Mouse (Mus musculus): ENCODE measurements around the gene Rnf168. TPM values are rescaled to one million over a fixed set of nuclear protein-coding genes. Genes with fewer than 3 reads are reported as not detected.
"Not testable (repeated sequence)": the region's sequence is repeated elsewhere in the genome, so short reads cannot be mapped to it uniquely, and the experiment has no call there.

The Rnf168 gene
- polyA plus RNA-seq, 1 experiment from 2014 or later, result 17.6 TPM

- 78% methylated on average over 6 of the region's 6 CpGs for WGBS
- Histone ChIP-seq H3K9me3 (0 out of 2 replicates have a peak, but pooled peaks cover 4% of the 10 kb centered on the region), H3K4me1 (peaks cover 17% of the 10 kb centered on the region), H3K9ac (no peak overlapping the region), H3K27me3 (replicated peaks) (no peaks in the 10 kb centered on the region), H3K27ac (replicated peaks) (no peak overlapping the region), H3K4me3 (no peak overlapping the region), H3K36me3 (peaks cover 5% of the 10 kb centered on the region), H3K4me2 (no peak overlapping the region)
- no peak for ATAC-seq (ENCODE audit: extremely low read depth, insufficient number of reproducible peaks, low FRiP score, low TSS enrichment)
Measured at GRCm38 (mm10) chr16:32275041-32275440, 2.2 kb upstream of the Rnf168 start.

GRCm38 (mm10) chr16:32275830-32276229 lies 1.4 kb upstream of the Rnf168 start:
- Histone ChIP-seq H3K4me1 (peaks cover 17% of the 10 kb centered on the region), H3K4me3 (no peak overlapping the region), H3K36me3 (peaks cover 13% of the 10 kb centered on the region), H3K4me2 (no peak overlapping the region), H3K27ac (replicated peaks) (no peak overlapping the region), H3K9ac (no peak overlapping the region), H3K27me3 (replicated peaks) (no peaks in the 10 kb centered on the region), H3K9me3 (0 out of 2 replicates have a peak, but pooled peaks cover 8% of the 10 kb centered on the region)
- no peak for ATAC-seq (ENCODE audit: extremely low read depth, insufficient number of reproducible peaks, low FRiP score, low TSS enrichment)
- WGBS, result 59% methylated on average over 1 of the region's 1 CpGs

GRCm38 (mm10) chr16:32278396-32278795 lies 1.1 kb downstream of the Rnf168 start:
- Histone ChIP-seq H3K4me2 (peak overlapping the region; percentile 81), H3K9ac (peak overlapping the region; percentile 96), H3K4me3 (peak overlapping the region; percentile 95), H3K4me1 (peaks cover 24% of the 10 kb centered on the region), H3K27ac (replicated peaks) (peak overlapping the region; percentile 98), H3K36me3 (peaks cover 37% of the 10 kb centered on the region), H3K9me3 (0 out of 2 replicates have a peak, but pooled peaks cover 8% of the 10 kb centered on the region), H3K27me3 (replicated peaks) (no peaks in the 10 kb centered on the region)
- no peak for ATAC-seq (ENCODE audit: extremely low read depth, insufficient number of reproducible peaks, low FRiP score, low TSS enrichment)
- WGBS, result 48% methylated on average over 7 of the region's 7 CpGs

- Histone ChIP-seq H3K36me3 (peaks cover 55% of the 10 kb centered on the region), H3K4me1 (peaks cover 24% of the 10 kb centered on the region), H3K9ac (no peak overlapping the region), H3K4me3 (no peak overlapping the region), H3K27me3 (replicated peaks) (no peaks in the 10 kb centered on the region), H3K9me3 (0 out of 2 replicates have a peak, but pooled peaks cover 8% of the 10 kb centered on the region), H3K27ac (replicated peaks) (no peak overlapping the region), H3K4me2 (no peak overlapping the region)
- no peak for ATAC-seq (ENCODE audit: extremely low read depth, insufficient number of reproducible peaks, low FRiP score, low TSS enrichment)
- WGBS, result 96% methylated on average over 8 of the region's 8 CpGs
Measured at GRCm38 (mm10) chr16:32280211-32280610, 3.0 kb downstream of the Rnf168 start.

GRCm38 (mm10) chr16:32282608-32283007 lies 5.3 kb downstream of the Rnf168 start:
- H3K9ac ChIP-seq, result no peak overlapping the region
- peaks cover 79% of the 10 kb centered on the region for H3K36me3 ChIP-seq
- no peak overlapping the region for H3K4me3 ChIP-seq
- 0 out of 2 replicates have a peak, but pooled peaks cover 8% of the 10 kb centered on the region for H3K9me3 ChIP-seq
- peaks cover 20% of the 10 kb centered on the region for H3K4me1 ChIP-seq
- no peaks in the 10 kb centered on the region for H3K27me3 ChIP-seq (replicated peaks)
- no peak for ATAC-seq (ENCODE audit: extremely low read depth, insufficient number of reproducible peaks, low FRiP score, low TSS enrichment)
- H3K27ac ChIP-seq (replicated peaks), result no peak overlapping the region
- no peak overlapping the region for H3K4me2 ChIP-seq

GRCm38 (mm10) chr16:32291821-32292220 lies 14.6 kb downstream of the Rnf168 start:
- Histone ChIP-seq H3K4me3 (no peak overlapping the region), H3K27me3 (replicated peaks) (no peaks in the 10 kb centered on the region), H3K9ac (no peak overlapping the region), H3K9me3 (no peaks in the 10 kb centered on the region), H3K4me2 (no peak overlapping the region), H3K27ac (replicated peaks) (no peak overlapping the region), H3K36me3 (peaks cover 63% of the 10 kb centered on the region), H3K4me1 (no peaks in the 10 kb centered on the region)
- no peak for ATAC-seq (ENCODE audit: extremely low read depth, insufficient number of reproducible peaks, low FRiP score, low TSS enrichment)
- WGBS, result 89% methylated on average over 4 of the region's 4 CpGs

- not testable (repeated sequence) for H3K9ac ChIP-seq; ATAC-seq (ENCODE audit: extremely low read depth, insufficient number of reproducible peaks, low FRiP score, low TSS enrichment); H3K9me3 ChIP-seq; H3K4me2 ChIP-seq; H3K4me3 ChIP-seq; H3K4me1 ChIP-seq; H3K27ac ChIP-seq (replicated peaks); H3K27me3 ChIP-seq (replicated peaks)
- WGBS, result 95% methylated on average over 4 of the region's 4 CpGs
- peaks cover 63% of the 10 kb centered on the region for H3K36me3 ChIP-seq
Measured at GRCm38 (mm10) chr16:32299617-32300016, 22.4 kb downstream of the Rnf168 start.

- no peak for ATAC-seq (ENCODE audit: extremely low read depth, insufficient number of reproducible peaks, low FRiP score, low TSS enrichment)
- WGBS, result 59% methylated on average over 1 of the region's 1 CpGs
- Histone ChIP-seq H3K9me3 (no peaks in the 10 kb centered on the region), H3K4me1 (no peaks in the 10 kb centered on the region), H3K4me2 (no peak overlapping the region), H3K4me3 (no peak overlapping the region), H3K27ac (replicated peaks) (no peak overlapping the region), H3K27me3 (replicated peaks) (no peaks in the 10 kb centered on the region), H3K36me3 (peaks cover 39% of the 10 kb centered on the region), H3K9ac (no peak overlapping the region)
Measured at GRCm38 (mm10) chr16:32303046-32303445, 25.8 kb downstream of the Rnf168 start.

GRCm38 (mm10) chr16:32303886-32304285 lies 26.6 kb downstream of the Rnf168 start:
- peaks cover 30% of the 10 kb centered on the region for H3K36me3 ChIP-seq
- no peak overlapping the region for H3K4me3 ChIP-seq
- no peaks in the 10 kb centered on the region for H3K9me3 ChIP-seq
- no peak for ATAC-seq (ENCODE audit: extremely low read depth, insufficient number of reproducible peaks, low FRiP score, low TSS enrichment)
- H3K4me1 ChIP-seq, result no peaks in the 10 kb centered on the region
- no peak overlapping the region for H3K27ac ChIP-seq (replicated peaks)
- H3K27me3 ChIP-seq (replicated peaks), result no peaks in the 10 kb centered on the region
- WGBS, result 77% methylated on average over 7 of the region's 7 CpGs
- H3K4me2 ChIP-seq, result no peak overlapping the region
- no peak overlapping the region for H3K9ac ChIP-seq

GRCm38 (mm10) chr16:32311970-32312369 lies 34.7 kb downstream of the Rnf168 start:
- Histone ChIP-seq H3K9ac (no peak overlapping the region), H3K27ac (replicated peaks) (no peak overlapping the region)
- WGBS, result 86% methylated on average over 4 of the region's 4 CpGs

GRCm38 (mm10) chr16:32312386-32312785 lies 35.1 kb downstream of the Rnf168 start:
- no peaks in the 10 kb centered on the region for H3K9me3 ChIP-seq
- no peaks in the 10 kb centered on the region for H3K27me3 ChIP-seq (replicated peaks)
- peaks cover 9% of the 10 kb centered on the region for H3K4me1 ChIP-seq
- H3K4me2 ChIP-seq, result no peak overlapping the region
- H3K36me3 ChIP-seq, result no peaks in the 10 kb centered on the region
- H3K9ac ChIP-seq, result no peak overlapping the region
- WGBS, result 58% methylated on average over 5 of the region's 5 CpGs
- no peak overlapping the region for H3K27ac ChIP-seq (replicated peaks)
- no peak overlapping the region for H3K4me3 ChIP-seq
- no peak for ATAC-seq (ENCODE audit: extremely low read depth, insufficient number of reproducible peaks, low FRiP score, low TSS enrichment)

More at GRCm38 (mm10) chr16:32311970-32312369, 34.7 kb downstream of the Rnf168 start:
- Histone ChIP-seq H3K27me3 (replicated peaks) (no peaks in the 10 kb centered on the region), H3K4me1 (peaks cover 6% of the 10 kb centered on the region), H3K4me3 (no peak overlapping the region), H3K9me3 (no peaks in the 10 kb centered on the region), H3K4me2 (no peak overlapping the region), H3K36me3 (no peaks in the 10 kb centered on the region)
- no peak for ATAC-seq (ENCODE audit: extremely low read depth, insufficient number of reproducible peaks, low FRiP score, low TSS enrichment)

GRCm38 (mm10) chr16:32312859-32313258 lies 35.6 kb downstream of the Rnf168 start:
- no peaks in the 10 kb centered on the region for H3K36me3 ChIP-seq
- no peak overlapping the region for H3K9ac ChIP-seq
- peaks cover 9% of the 10 kb centered on the region for H3K4me1 ChIP-seq
- no peak for ATAC-seq (ENCODE audit: extremely low read depth, insufficient number of reproducible peaks, low FRiP score, low TSS enrichment)
- 59% methylated on average over 4 of the region's 4 CpGs for WGBS
- no peak overlapping the region for H3K4me2 ChIP-seq
- no peak overlapping the region for H3K4me3 ChIP-seq
- H3K27me3 ChIP-seq (replicated peaks), result no peaks in the 10 kb centered on the region
- no peak overlapping the region for H3K27ac ChIP-seq (replicated peaks)
- no peaks in the 10 kb centered on the region for H3K9me3 ChIP-seq

All from heart, embryonic 13.5 days (tissue).